Mouse (Mus musculus): ENCODE results near the gene Gucy2d. TPM values are rescaled to one million over a fixed set of nuclear protein-coding genes. Genes with fewer than 3 reads are reported as not detected.

Gene Gucy2d
- total and polyA plus RNA-seq, 2 experiments from 2014 or later, result 0.20 TPM; not detected in 1

GRCm38 (mm10) chr7:98500470-98500869, 60.3 kb downstream of the Gucy2d start:
- DNase-seq (ENCODE audit: low spot score), result no peak
- Histone ChIP-seq H3K36me3 (ENCODE audit: insufficient read depth, low read length) (no peaks in the 10 kb centered on the region), H3K4me3 (ENCODE audit: low read length) (no peak overlapping the region), H3K27me3 (ENCODE audit: insufficient read depth, low read length) (no peaks in the 10 kb centered on the region), H3K4me1 (ENCODE audit: insufficient read depth, low read length) (peaks cover 7% of the 10 kb centered on the region; the same call in 1 of the 2 replicates), H3K9ac (replicated peaks; ENCODE audit: low read length) (no peak overlapping the region), H3K4me2 (ENCODE audit: low read depth, low read length) (no peak overlapping the region), H3K9me3 (ENCODE audit: low read length) (no peaks in the 10 kb centered on the region), H3K27ac (no peak overlapping the region)
- no peak for TF ChIP-seq CTCF (IDR thresholded peaks at IDR 0.05; ENCODE audit: low read depth)
- ATAC-seq, result no peak
- 87% methylated on average over 3 of the region's 3 CpGs for WGBS

GRCm38 (mm10) chr7:98501078-98501477, 60.9 kb downstream of the Gucy2d start:
- DNase-seq (ENCODE audit: low spot score) (no peak), ATAC-seq (no peak)
- Histone ChIP-seq H3K4me3 (ENCODE audit: low read length) (no peak overlapping the region), H3K9ac (replicated peaks; ENCODE audit: low read length) (no peak overlapping the region), H3K9me3 (ENCODE audit: low read length) (no peaks in the 10 kb centered on the region), H3K36me3 (ENCODE audit: insufficient read depth, low read length) (no peaks in the 10 kb centered on the region), H3K27me3 (ENCODE audit: insufficient read depth, low read length) (no peaks in the 10 kb centered on the region), H3K4me2 (ENCODE audit: low read depth, low read length) (no peak overlapping the region), H3K4me1 (ENCODE audit: insufficient read depth, low read length) (peaks cover 7% of the 10 kb centered on the region; the same call in 1 of the 2 replicates), H3K27ac (no peak overlapping the region)
- WGBS, result 80% methylated on average over 7 of the region's 7 CpGs
- no peak for TF ChIP-seq CTCF (IDR thresholded peaks at IDR 0.05; ENCODE audit: low read depth)

- WGBS, result 29% methylated on average over 5 of the region's 5 CpGs
- H3K27me3 ChIP-seq (ENCODE audit: insufficient read depth, low read length), result no peaks in the 10 kb centered on the region
- H3K4me3 ChIP-seq (ENCODE audit: low read length), result no peak overlapping the region
- H3K9me3 ChIP-seq (ENCODE audit: low read length), result no peaks in the 10 kb centered on the region
- H3K36me3 ChIP-seq (ENCODE audit: insufficient read depth, low read length), result no peaks in the 10 kb centered on the region
- H3K9ac ChIP-seq (replicated peaks; ENCODE audit: low read length), result no peak overlapping the region
- H3K27ac ChIP-seq, result no peak overlapping the region
- TF ChIP-seq CTCF (IDR thresholded peaks at IDR 0.05; ENCODE audit: low read depth), result no peak
- ATAC-seq (no peak), DNase-seq (ENCODE audit: low spot score) (no peak)
- peaks cover 7% of the 10 kb centered on the region; the same call in 1 of the 2 replicates for H3K4me1 ChIP-seq (ENCODE audit: insufficient read depth, low read length)
- no peak overlapping the region for H3K4me2 ChIP-seq (ENCODE audit: low read depth, low read length)
These were observed 62.7 kb downstream of the Gucy2d start for GRCm38 (mm10) chr7:98502921-98503320.

- DNase-seq (ENCODE audit: low spot score) (peak; percentile 55), ATAC-seq (peak; percentile 64)
- WGBS, result 61% methylated on average over 6 of the region's 6 CpGs
These were observed 63.9 kb downstream of the Gucy2d start for GRCm38 (mm10) chr7:98503951-98504647.

GRCm38 (mm10) chr7:98504726-98505314, 64.6 kb downstream of the Gucy2d start:
- no peak for ATAC-seq
- H3K4me2 ChIP-seq (ENCODE audit: low read depth, low read length), result no peak overlapping the region
- H3K36me3 ChIP-seq (ENCODE audit: insufficient read depth, low read length), result no peaks in the 10 kb centered on the region
- no peak for TF ChIP-seq CTCF (IDR thresholded peaks at IDR 0.05; ENCODE audit: low read depth)
- H3K9ac ChIP-seq (replicated peaks; ENCODE audit: low read length), result no peak overlapping the region
- H3K27ac ChIP-seq, result peak overlapping the region; percentile 7; the same call in 1 of the 2 replicates
- 39% methylated on average over 5 of the region's 5 CpGs for WGBS
- no peaks in the 10 kb centered on the region for H3K9me3 ChIP-seq (ENCODE audit: low read length)
- H3K27me3 ChIP-seq (ENCODE audit: insufficient read depth, low read length), result no peaks in the 10 kb centered on the region
- no peak overlapping the region for H3K4me3 ChIP-seq (ENCODE audit: low read length)
- H3K4me1 ChIP-seq (ENCODE audit: insufficient read depth, low read length), result peaks cover 4% of the 10 kb centered on the region; the same call in 1 of the 2 replicates
- no peak for DNase-seq (ENCODE audit: low spot score)

More at GRCm38 (mm10) chr7:98503951-98504647, 63.9 kb downstream of the Gucy2d start:
- H3K4me1 ChIP-seq (ENCODE audit: insufficient read depth, low read length), result peaks cover 7% of the 10 kb centered on the region; the same call in 1 of the 2 replicates
- H3K4me3 ChIP-seq (ENCODE audit: low read length), result no peak overlapping the region
- no peak overlapping the region for H3K9ac ChIP-seq (replicated peaks; ENCODE audit: low read length)
- no peaks in the 10 kb centered on the region for H3K36me3 ChIP-seq (ENCODE audit: insufficient read depth, low read length)
- no peak for TF ChIP-seq CTCF (IDR thresholded peaks at IDR 0.05; ENCODE audit: low read depth)
- no peaks in the 10 kb centered on the region for H3K9me3 ChIP-seq (ENCODE audit: low read length)
- no peak overlapping the region for H3K4me2 ChIP-seq (ENCODE audit: low read depth, low read length)
- H3K27ac ChIP-seq, result peak overlapping the region; percentile 5; the same call in 1 of the 2 replicates
- H3K27me3 ChIP-seq (ENCODE audit: insufficient read depth, low read length), result no peaks in the 10 kb centered on the region

- DNase-seq (ENCODE audit: low spot score), result no peak
These were observed 65.4 kb downstream of the Gucy2d start for GRCm38 (mm10) chr7:98505664-98506063.

More at GRCm38 (mm10) chr7:98505664-98506063, 65.4 kb downstream of the Gucy2d start:
- no peaks in the 10 kb centered on the region for H3K9me3 ChIP-seq (ENCODE audit: low read length)
- no peak overlapping the region for H3K9ac ChIP-seq (replicated peaks; ENCODE audit: low read length)
- H3K4me3 ChIP-seq (ENCODE audit: low read length), result no peak overlapping the region
- peaks cover 4% of the 10 kb centered on the region; the same call in 1 of the 2 replicates for H3K4me1 ChIP-seq (ENCODE audit: insufficient read depth, low read length)
- H3K27ac ChIP-seq, result no peak overlapping the region
- H3K27me3 ChIP-seq (ENCODE audit: insufficient read depth, low read length), result no peaks in the 10 kb centered on the region
- H3K4me2 ChIP-seq (ENCODE audit: low read depth, low read length), result no peak overlapping the region
- 38% methylated on average over 3 of the region's 3 CpGs for WGBS
- no peak for ATAC-seq
- H3K36me3 ChIP-seq (ENCODE audit: insufficient read depth, low read length), result no peaks in the 10 kb centered on the region
- TF ChIP-seq CTCF (IDR thresholded peaks at IDR 0.05; ENCODE audit: low read depth), result no peak

Data from hindbrain, postnatal 0 days (tissue).